Mouse (Mus musculus): Measurements from ENCODE around the gene Fancc.

DNA sequence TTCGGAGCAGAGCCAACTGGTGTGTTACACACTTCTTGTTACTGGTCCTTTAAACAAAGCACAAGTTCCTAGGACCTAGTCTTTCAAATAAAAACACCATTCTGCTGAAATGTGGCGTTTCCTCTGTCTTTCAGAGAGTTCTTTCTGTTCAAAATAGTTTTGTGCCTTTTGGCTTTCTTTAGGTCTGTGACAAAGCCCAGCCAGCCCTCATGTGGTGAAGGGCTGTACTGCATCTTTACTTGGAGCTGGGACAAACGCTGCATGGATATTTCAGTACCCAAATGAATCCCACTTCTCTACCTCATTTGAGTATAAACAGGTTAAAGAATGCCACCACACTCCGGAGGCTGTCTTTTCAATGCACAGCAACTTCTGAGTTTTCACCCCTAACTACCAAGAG lies 165.7 kb downstream of the Fancc start:
- no peak for TF ChIP-seq CTCF (IDR thresholded peaks at IDR 0.05; ENCODE audit: control insufficient read depth, insufficient read depth, insufficient replicate concordance, low read depth, low read length)
- no peak for TF ChIP-seq POLR2A (IDR thresholded peaks at IDR 0.05; ENCODE audit: control insufficient read depth, low read depth, low read length)

All from testis, adult 2 months (tissue).